In genomic region chr19:6286434-6287401, GRCm38 (mm10) we compare ENCODE assay signal across 7 mouse cellular contexts. TPM values are rescaled to one million over a fixed set of nuclear protein-coding genes. Genes with fewer than 3 reads are reported as not detected.
A peak's percentile ranks its signal among the peaks of the same experiment; 100 is the strongest.
DNase-seq lines count a peak whose midpoint lies in the region; ATAC-seq lines count a peak whose summit lies in the region.

No protein-coding gene starts in this region.

- peak overlapping the region; percentile 1; the same call in 1 of the 2 replicates for H3K4me3 ChIP-seq in heart, embryonic 11.5 days (ENCODE audit: low read depth, low read length)
- peak overlapping the region; percentile 37 for H3K4me3 ChIP-seq in liver, embryonic 12.5 days

- intact Hi-C loops in left cerebral cortex, postnatal 4 days (cut with DNase I) = no loop called here

- peaks cover 11% of the 10 kb centered on the region; the same call in 1 of the 2 replicates for H3K36me3 ChIP-seq in heart, embryonic 11.5 days (ENCODE audit: control insufficient read depth, insufficient read depth, low read length)
- peaks cover 91% of the 10 kb centered on the region for H3K36me3 ChIP-seq in liver, embryonic 12.5 days

- H3K9ac ChIP-seq in heart, embryonic 11.5 days (ENCODE audit: low read depth, low read length) = peak overlapping the region; percentile 2; the same call in 1 of the 2 replicates
- peak overlapping the region; percentile 71 for H3K9ac ChIP-seq in liver, embryonic 12.5 days

- ATAC-seq in heart, embryonic 11.5 days (replicated peaks; ENCODE audit: insufficient number of reproducible peaks, low FRiP score, low TSS enrichment) = no peak
- ATAC-seq in liver, embryonic 12.5 days = peak; percentile 50; the same call in 1 of the 2 replicates

- peak; percentile 74 for DNase-seq in left cerebral cortex, postnatal 4 days
- DNase-seq in left cerebral cortex, adult 11 months (ENCODE audit: low spot score) = no peak
- DNase-seq in cerebellum, postnatal 10 days = peak; percentile 69 to 82
- no peak for DNase-seq in spleen, postnatal 4 days (ENCODE audit: low spot score in 2 of 2)
- no peak for DNase-seq in left cerebral cortex, adult 8-10 months (ENCODE audit: low spot score in 2 of 2)

- 63% methylated on average over 19 of the region's 19 CpGs for WGBS in heart, embryonic 11.5 days (ENCODE audit: insufficient replicate concordance)
- WGBS in liver, embryonic 12.5 days (ENCODE audit: insufficient replicate concordance) = 66% methylated on average over 19 of the region's 19 CpGs

- H3K9me3 ChIP-seq in heart, embryonic 11.5 days (replicated peaks; ENCODE audit: control insufficient read depth, low read length) = no peaks in the 10 kb centered on the region
- no peaks in the 10 kb centered on the region for H3K9me3 ChIP-seq in liver, embryonic 12.5 days (replicated peaks)

- peak overlapping the region; percentile 49 for H3K4me2 ChIP-seq in heart, embryonic 11.5 days
- peak overlapping the region; percentile 70 for H3K4me2 ChIP-seq in liver, embryonic 12.5 days

- H3K4me1 ChIP-seq in heart, embryonic 11.5 days (ENCODE audit: control insufficient read depth, insufficient read depth, low read length) = peaks cover 72% of the 10 kb centered on the region
- peaks cover 99% of the 10 kb centered on the region for H3K4me1 ChIP-seq in liver, embryonic 12.5 days

- H3K27me3 ChIP-seq in heart, embryonic 11.5 days (ENCODE audit: control insufficient read depth, insufficient read depth, low read length) = no peaks in the 10 kb centered on the region
- no peaks in the 10 kb centered on the region for H3K27me3 ChIP-seq in liver, embryonic 12.5 days (replicated peaks)

- H3K27ac ChIP-seq in heart, embryonic 11.5 days (ENCODE audit: low read depth, low read length) = peak overlapping the region; percentile 92
- H3K27ac ChIP-seq in liver, embryonic 12.5 days = peak overlapping the region; percentile 98

RNA-seq across cellular contexts. Expression of gene Ehd1, which starts 10.2 kb away (rescaled TPM):
- total RNA-seq in left cerebral cortex, postnatal 4 days (2021) = 10 to 100 TPM; 87.1 to 87.7 TPM
- polyA plus RNA-seq in heart, embryonic 11.5 days (2014; fragmentation: Nextera tagmentation; extraction: Ambion mirVana) = 70.0 and 82.8 TPM in 2 replicates
- polyA plus RNA-seq in liver, embryonic 12.5 days (2016; fragmentation: Nextera tagmentation; extraction: Ambion mirVana) = 85.4 and 91.9 TPM in 2 replicates
- total RNA-seq in left cerebral cortex, adult 8-10 months (2022) = 10 to 100 TPM; 31.0 to 36.8 (median 35.8) TPM

RNA-seq across cellular contexts. Expression of gene Cdc42bpg, which starts 19.5 kb away (rescaled TPM):
- total RNA-seq in left cerebral cortex, postnatal 4 days (2021) = 1 to 10 TPM; 5.0 to 5.7 TPM
- polyA plus RNA-seq in heart, embryonic 11.5 days (2014; fragmentation: Nextera tagmentation; extraction: Ambion mirVana) = 0.44 and 0.74 TPM in 2 replicates
- polyA plus RNA-seq in liver, embryonic 12.5 days (2016; fragmentation: Nextera tagmentation; extraction: Ambion mirVana) = 0.20 TPM in 2 replicates
- 1 to 10 TPM; 5.4 to 7.4 (median 5.5) TPM for total RNA-seq in left cerebral cortex, adult 8-10 months (2022)

RNA-seq across cellular contexts. Expression of gene Atg2a, which starts 45.2 kb away (rescaled TPM):
- total RNA-seq in left cerebral cortex, postnatal 4 days (2021) = 10 to 100 TPM; 29.3 to 29.7 TPM
- polyA plus RNA-seq in heart, embryonic 11.5 days (2014; fragmentation: Nextera tagmentation; extraction: Ambion mirVana) = 6.1 and 8.4 TPM in 2 replicates
- 7.1 and 8.2 TPM in 2 replicates for polyA plus RNA-seq in liver, embryonic 12.5 days (2016; fragmentation: Nextera tagmentation; extraction: Ambion mirVana)
- 10 to 100 TPM; 31.8 to 35.7 (median 35.4) TPM for total RNA-seq in left cerebral cortex, adult 8-10 months (2022)

RNA-seq across cellular contexts. Expression of gene Men1, which starts 48.1 kb away (rescaled TPM):
- total RNA-seq in left cerebral cortex, postnatal 4 days (2021) = 10 to 100 TPM; 81.1 to 81.4 TPM
- 31.8 and 35.1 TPM in 2 replicates for polyA plus RNA-seq in heart, embryonic 11.5 days (2014; fragmentation: Nextera tagmentation; extraction: Ambion mirVana)
- polyA plus RNA-seq in liver, embryonic 12.5 days (2016; fragmentation: Nextera tagmentation; extraction: Ambion mirVana) = 48.6 and 49.4 TPM in 2 replicates
- total RNA-seq in left cerebral cortex, adult 8-10 months (2022) = 10 to 100 TPM; 58.9 to 66.9 (median 62.6) TPM

RNA-seq across cellular contexts. Expression of gene Ppp2r5b, which starts 51.0 kb away (rescaled TPM):
- 100 to 1,000 TPM; 189 to 193 TPM for total RNA-seq in left cerebral cortex, postnatal 4 days (2021)
- 22.2 and 27.7 TPM in 2 replicates for polyA plus RNA-seq in heart, embryonic 11.5 days (2014; fragmentation: Nextera tagmentation; extraction: Ambion mirVana)
- 6.4 TPM in 2 replicates for polyA plus RNA-seq in liver, embryonic 12.5 days (2016; fragmentation: Nextera tagmentation; extraction: Ambion mirVana)
- total RNA-seq in left cerebral cortex, adult 8-10 months (2022) = 100 to 1,000 TPM; 148 to 158 (median 153) TPM

Comparison
In these comparisons a context has a peak if more than half of its experiments do, and no peak if none do; other contexts are left out.
1. DNase-seq: peak in left cerebral cortex, postnatal 4 days (single experiment) and cerebellum, postnatal 10 days (2 of 2); none in left cerebral cortex, adult 11 months (single experiment), spleen, postnatal 4 days (0 of 2) and left cerebral cortex, adult 8-10 months (0 of 2).